Mouse (Mus musculus) olfactory bulb, adult 2 months (tissue): ENCODE data around the gene Sh2b3. TPM values are rescaled to one million over a fixed set of nuclear protein-coding genes. Genes with fewer than 3 reads are reported as not detected.
A peak's percentile ranks its signal among the peaks of the same experiment; 100 is the strongest.

Experiments
- H3K27ac ChIP-seq: fragments of 200-500 bp; 2 replicates; pipeline ENCODE4 v1.5.1; 2012; ENCODE audit warnings: low read depth, low read length; ENCODE audit not compliant: insufficient read depth
- H3K4me1 ChIP-seq: fragments of 200-500 bp; 2 replicates; pipeline ENCODE4 v1.6.1; 2012; ENCODE audit warnings: low read length; ENCODE audit not compliant: control insufficient read depth, insufficient read depth
- H3K4me3 ChIP-seq: fragments of 200-500 bp; 2 replicates; pipeline ENCODE4 v1.5.1; 2012; ENCODE audit warnings: mild to moderate bottlenecking, low read depth, low read length, moderate library complexity; ENCODE audit not compliant: insufficient read depth
- CTCF ChIP-seq: fragments of 200-500 bp; IDR thresholded peaks from 2 replicates; pipeline ENCODE4 v1.5.1; 2012; ENCODE audit warnings: low read depth, mild to moderate bottlenecking, low read length, moderate library complexity; ENCODE audit not compliant: insufficient read depth
- POLR2A ChIP-seq: fragments of 200-500 bp; IDR thresholded peaks from 2 replicates; pipeline ENCODE4 v1.6.1; 2012; ENCODE audit warnings: mild to moderate bottlenecking, low read depth, low read length, moderate library complexity; ENCODE audit not compliant: insufficient read depth
- WGBS: fragments of 180-500 bp; shearing (Covaris S2); methylation state at CpG from one replicate; pipeline ENCODE4 v1.1.7; 2018; 5-methylcytosine and 5-hydroxymethylcytosine counted together
- polyA plus RNA-seq: library from polyadenylated mRNA; stranded (reverse); fragments of >200 nt; gene quantifications from 2 replicates; pipeline ENCODE4 v1.2.4, GENCODE M21; 2012; ENCODE audit warnings: low replicate concordance; ENCODE audit not compliant: missing spikeins, insufficient read depth, insufficient read length

The Sh2b3 gene
- polyA plus RNA-seq, 1 experiment, result not detected

- Histone ChIP-seq H3K4me1 (peaks cover 13% of the 10 kb centered on the region), H3K27ac (peak overlapping the region; percentile 50; the same call in 1 of the 2 replicates), H3K4me3 (no peak overlapping the region)
- WGBS, result 78% methylated on average over 7 of the region's 7 CpGs
- TF ChIP-seq POLR2A, result no peak
- TF ChIP-seq CTCF, result no peak
Observed at GRCm38 (mm10) chr5:121812526-121813243, 24.8 kb downstream of the Sh2b3 start.

GRCm38 (mm10) chr5:121811485-121811931, 25.9 kb downstream of the Sh2b3 start:
- peak overlapping the region; percentile 50; the same call in 1 of the 2 replicates for H3K27ac ChIP-seq
- TF ChIP-seq POLR2A (no peak), CTCF (no peak)
- WGBS, result 76% methylated on average over 5 of the region's 5 CpGs

GRCm38 (mm10) chr5:121810331-121811151, 26.9 kb downstream of the Sh2b3 start:
- Histone ChIP-seq H3K27ac (no peak overlapping the region), H3K4me3 (no peak overlapping the region), H3K4me1 (peaks cover 13% of the 10 kb centered on the region)
- no peak for TF ChIP-seq CTCF
- TF ChIP-seq POLR2A, result no peak
- 85% methylated on average over 17 of the region's 17 CpGs for WGBS

More at GRCm38 (mm10) chr5:121811485-121811931, 25.9 kb downstream of the Sh2b3 start:
- no peak overlapping the region for H3K4me3 ChIP-seq
- peaks cover 13% of the 10 kb centered on the region for H3K4me1 ChIP-seq

- Histone ChIP-seq H3K4me1 (peaks cover 13% of the 10 kb centered on the region), H3K27ac (no peak overlapping the region), H3K4me3 (no peak overlapping the region)
- 62% methylated on average over 5 of the region's 5 CpGs for WGBS
- no peak for TF ChIP-seq CTCF
- no peak for TF ChIP-seq POLR2A
Observed at GRCm38 (mm10) chr5:121809667-121810224, 27.7 kb downstream of the Sh2b3 start.

- TF ChIP-seq POLR2A (no peak), CTCF (no peak)
- WGBS, result 77% methylated on average over 2 of the region's 2 CpGs
- H3K4me3 ChIP-seq, result no peak overlapping the region
Observed at GRCm38 (mm10) chr5:121808202-121808601, 29.2 kb downstream of the Sh2b3 start.

GRCm38 (mm10) chr5:121807186-121807585, 30.3 kb downstream of the Sh2b3 start:
- no peak for TF ChIP-seq CTCF
- no peak for TF ChIP-seq POLR2A
- Histone ChIP-seq H3K4me3 (no peak overlapping the region), H3K27ac (peak overlapping the region; percentile 17; the same call in 1 of the 2 replicates), H3K4me1 (peaks cover 11% of the 10 kb centered on the region)
- WGBS, result 45% methylated on average over 3 of the region's 3 CpGs

More at GRCm38 (mm10) chr5:121808202-121808601, 29.2 kb downstream of the Sh2b3 start:
- H3K4me1 ChIP-seq, result peaks cover 11% of the 10 kb centered on the region
- no peak overlapping the region for H3K27ac ChIP-seq

GRCm38 (mm10) chr5:121798447-121798846, 39.0 kb downstream of the Sh2b3 start:
- Histone ChIP-seq H3K27ac (no peak overlapping the region), H3K4me1 (no peaks in the 10 kb centered on the region; the same call in 1 of the 2 replicates), H3K4me3 (no peak overlapping the region)
- no peak for TF ChIP-seq POLR2A
- TF ChIP-seq CTCF, result no peak
- 93% methylated on average over 2 of the region's 2 CpGs for WGBS

GRCm38 (mm10) chr5:121795800-121796199, 41.6 kb downstream of the Sh2b3 start:
- Histone ChIP-seq H3K4me1 (no peaks in the 10 kb centered on the region; the same call in 1 of the 2 replicates), H3K27ac (no peak overlapping the region), H3K4me3 (no peak overlapping the region)
- TF ChIP-seq POLR2A (no peak), CTCF (no peak)
- WGBS, result 88% methylated on average over 3 of the region's 3 CpGs
